Mouse (Mus musculus) MN1 (cell line): Measurements from ENCODE around the gene Tep1.
A peak's percentile ranks its signal among the peaks of the same experiment; 100 is the strongest.

Experiments used
- DNase-seq: peaks from one replicate; pipeline ENCODE4 v3.0.0-alpha.2; 2016; ENCODE audit warnings: low spot score

Tep1 gene

GRCm38 (mm10) chr14:50788157-50788556 lies 82.2 kb downstream of the Tep1 start:
- DNase-seq = peak; percentile 30

GRCm38 (mm10) chr14:50785251-50785637 lies 85.1 kb downstream of the Tep1 start, which contains the start of gene Ttc5:
Gene Ttc5 (minus strand): TSS chr14:50785519.
- peak; percentile 90 for DNase-seq

GRCm38 (mm10) chr14:50784391-50785250 lies 85.7 kb downstream of the Tep1 start:
- DNase-seq = peak; percentile 17

GRCm38 (mm10) chr14:50782166-50782565 lies 88.2 kb downstream of the Tep1 start:
- no peak for DNase-seq
